Mouse (Mus musculus) kidney, postnatal 0 days (tissue): ENCODE data around the gene Slc25a23. TPM values are rescaled to one million over a fixed set of nuclear protein-coding genes. Genes with fewer than 3 reads are reported as not detected.

Experiments used
- ATAC-seq: fragments of 200-750 bp; cut with Nextera tagmentation; replicated peaks from 2 replicates; pipeline ENCODE4 v1.8.0; 2017; ENCODE audit warnings: low read depth, moderate number of reproducible peaks, moderate TSS enrichment, moderate library complexity; ENCODE audit not compliant: low FRiP score
- DNase-seq: peaks from one replicate; pipeline ENCODE4 v3.0.0-alpha.2; 2016; ENCODE audit warnings: low spot score
- H3K27ac ChIP-seq: fragments of 300-500 bp; sonication (generic); 2 replicates; pipeline ENCODE4 v1.5.1; 2014; ENCODE audit warnings: mild to moderate bottlenecking
- H3K27me3 ChIP-seq: fragments of 300-500 bp; sonication (generic); 2 replicates; pipeline ENCODE4 v1.6.1; 2014; ENCODE audit warnings: low read length, mixed read lengths; ENCODE audit not compliant: insufficient read depth
- H3K36me3 ChIP-seq: fragments of 300-500 bp; sonication (generic); 2 replicates; pipeline ENCODE4 v1.6.1; 2014; ENCODE audit warnings: low read length, mixed read lengths; ENCODE audit not compliant: insufficient read depth
- H3K4me1 ChIP-seq: fragments of 300-500 bp; sonication (generic); replicated peaks from 2 replicates; pipeline ENCODE4 v1.6.1; 2014; ENCODE audit warnings: antibody characterized with exemption, low read length, mixed read lengths; ENCODE audit not compliant: insufficient read depth
- H3K4me2 ChIP-seq: fragments of 300-500 bp; sonication (generic); 2 replicates; pipeline ENCODE4 v1.6.1; 2014; ENCODE audit warnings: mild to moderate bottlenecking, low read length, moderate library complexity, mixed read lengths
- H3K4me3 ChIP-seq: fragments of 300-500 bp; sonication (generic); replicated peaks from 2 replicates; pipeline ENCODE4 v1.5.1; 2014; ENCODE audit warnings: low read depth, low read length
- H3K9ac ChIP-seq: fragments of 300-500 bp; sonication (generic); 2 replicates; pipeline ENCODE4 v1.6.1; 2014; ENCODE audit warnings: low read depth, low read length
- H3K9me3 ChIP-seq: fragments of 300-500 bp; sonication (generic); replicated peaks from 2 replicates; pipeline ENCODE4 v1.6.1; 2016; ENCODE audit warnings: low read length, inconsistent platforms, mixed read lengths
- CTCF ChIP-seq: IDR thresholded peaks from 2 replicates; pipeline ENCODE4 v1.5.1; 2016; ENCODE audit warnings: antibody characterized with exemption, low read depth, mild to moderate bottlenecking, moderate library complexity
- WGBS: fragments of 180-500 bp; shearing (Covaris S2); extraction: QIAGEN DNeasy Blood & Tissue Kit; methylation state at CpG from one replicate; pipeline ENCODE4 v1.1.7; 2014; 5-methylcytosine and 5-hydroxymethylcytosine counted together
- polyA plus RNA-seq: library from polyadenylated mRNA; unstranded; fragments of >200 nt; fragmentation: Nextera tagmentation; extraction: Ambion mirVana; gene quantifications from 2 replicates; pipeline ENCODE4 v1.2.1, GENCODE M21; 2015

Slc25a23 gene
- polyA plus RNA-seq, 1 experiment from 2014 or later, result 10.7 TPM

- TF ChIP-seq CTCF, result no peak
- H3K4me2 ChIP-seq, result no peak overlapping the region
- H3K9me3 ChIP-seq, result no peaks in the 10 kb centered on the region
- no peaks in the 10 kb centered on the region for H3K27me3 ChIP-seq
- H3K4me1 ChIP-seq, result no peaks in the 10 kb centered on the region
- 90% methylated on average over 3 of the region's 3 CpGs for WGBS
- H3K4me3 ChIP-seq, result no peak overlapping the region
- DNase-seq, result no peak
- H3K36me3 ChIP-seq, result peaks cover 11% of the 10 kb centered on the region
- H3K27ac ChIP-seq, result no peak overlapping the region
- no peak overlapping the region for H3K9ac ChIP-seq
- no peak for ATAC-seq
Measured at GRCm38 (mm10) chr17:57048816-57049215, 10.8 kb downstream of the Slc25a23 start.

DNA sequence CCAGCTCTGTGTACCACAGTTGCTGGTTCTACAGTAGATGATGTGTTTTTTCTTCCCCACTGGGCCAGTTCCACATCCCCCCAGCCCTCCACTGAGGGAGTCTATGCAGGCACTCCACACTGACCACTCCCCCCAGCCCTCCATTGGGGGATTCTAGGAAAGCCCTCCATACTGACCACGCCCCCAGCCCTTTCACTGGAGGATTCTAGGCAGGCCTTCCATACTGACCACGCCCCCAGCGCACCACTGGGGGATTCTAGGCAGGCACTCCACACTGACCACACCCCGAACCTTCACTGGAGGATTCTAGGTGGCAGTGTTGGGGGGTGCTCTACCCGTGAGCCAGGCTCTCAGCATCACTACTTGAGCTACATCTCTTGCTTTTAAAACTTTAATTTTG lies 12.3 kb downstream of the Slc25a23 start:
- Histone ChIP-seq H3K4me2 (no peak overlapping the region), H3K27me3 (no peaks in the 10 kb centered on the region), H3K4me3 (no peak overlapping the region), H3K9ac (no peak overlapping the region), H3K9me3 (no peaks in the 10 kb centered on the region), H3K36me3 (peaks cover 5% of the 10 kb centered on the region), H3K27ac (no peak overlapping the region), H3K4me1 (no peaks in the 10 kb centered on the region)
- WGBS, result 51% methylated on average over 5 of the region's 5 CpGs
- no peak for DNase-seq
- no peak for TF ChIP-seq CTCF
- ATAC-seq, result peak; percentile 25

DNA sequence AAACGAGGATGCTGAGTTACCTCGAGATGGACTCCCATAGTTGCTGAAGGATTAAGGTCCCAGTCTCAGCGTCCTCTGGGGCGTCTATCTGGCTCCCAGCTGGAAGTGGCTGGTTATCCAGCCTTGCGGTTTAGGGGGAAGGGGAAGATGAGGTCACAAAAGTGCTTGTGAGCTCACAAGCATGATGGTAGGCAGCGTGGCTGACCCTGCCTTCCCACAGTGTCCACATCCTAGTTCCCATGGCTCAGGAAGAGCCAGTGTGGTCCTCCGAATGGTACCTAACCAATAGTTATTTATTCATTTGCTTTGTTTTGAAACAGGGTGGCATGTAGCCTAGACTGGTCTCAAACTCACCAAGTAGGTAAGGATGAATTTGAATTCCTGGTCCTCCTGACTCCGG lies 18.1 kb downstream of the Slc25a23 start, which contains the start of gene Slc25a41:
TSS of gene Slc25a41 (minus strand) at position 101 of the 400 bp plus-strand sequence.
- Histone ChIP-seq H3K9me3 (no peaks in the 10 kb centered on the region), H3K4me3 (no peak within 1 kb of the TSS), H3K4me1 (no peaks in the 10 kb centered on the region), H3K36me3 (no peaks in the 10 kb centered on the region), H3K27me3 (no peaks in the 10 kb centered on the region), H3K4me2 (no peak within 1 kb of the TSS), H3K9ac (no peak within 1 kb of the TSS), H3K27ac (no peak within 1 kb of the TSS)
- no peak for TF ChIP-seq CTCF
- DNase-seq (no peak), ATAC-seq (no peak)
- WGBS, result 82% methylated on average over 8 of the region's 8 CpGs

DNA sequence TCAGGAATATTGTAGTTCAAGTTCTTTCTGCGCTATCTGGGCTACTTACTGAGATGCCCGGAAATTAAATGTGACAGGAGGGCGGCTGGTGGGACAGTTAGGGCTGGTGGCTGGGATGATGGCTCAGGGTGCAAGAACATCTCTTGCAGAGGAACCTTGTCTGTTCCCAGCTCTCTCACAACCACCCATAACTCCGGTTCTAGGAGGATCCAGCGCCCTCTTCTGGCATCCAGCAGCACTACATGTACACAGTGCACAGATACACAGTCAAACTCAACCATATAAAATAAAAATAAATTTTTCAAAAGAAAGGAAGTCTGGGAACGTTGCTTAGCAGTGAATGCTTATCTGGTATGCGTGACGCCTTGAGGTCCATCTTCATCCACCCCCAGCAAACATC lies 20.7 kb downstream of the Slc25a23 start:
- no peak for DNase-seq
- no peak overlapping the region for H3K4me3 ChIP-seq
- H3K27me3 ChIP-seq, result no peaks in the 10 kb centered on the region
- ATAC-seq, result no peak
- no peaks in the 10 kb centered on the region for H3K9me3 ChIP-seq
- H3K4me1 ChIP-seq, result no peaks in the 10 kb centered on the region
- WGBS, result 51% methylated on average over 8 of the region's 8 CpGs
- no peak overlapping the region for H3K9ac ChIP-seq
- TF ChIP-seq CTCF, result peak; percentile 43; the same call in 1 of the 2 replicates
- no peak overlapping the region for H3K27ac ChIP-seq
- H3K4me2 ChIP-seq, result no peak overlapping the region
- H3K36me3 ChIP-seq, result no peaks in the 10 kb centered on the region

GRCm38 (mm10) chr17:57032854-57033253 lies 26.8 kb downstream of the Slc25a23 start:
- WGBS, result 84% methylated on average over 4 of the region's 4 CpGs
- peaks cover 3% of the 10 kb centered on the region; the same call in 1 of the 2 replicates for H3K36me3 ChIP-seq
- H3K27ac ChIP-seq, result no peak overlapping the region; the same call in 1 of the 2 replicates
- no peak overlapping the region for H3K9ac ChIP-seq
- no peak for TF ChIP-seq CTCF
- H3K27me3 ChIP-seq, result no peaks in the 10 kb centered on the region
- H3K9me3 ChIP-seq, result no peaks in the 10 kb centered on the region
- no peak overlapping the region for H3K4me2 ChIP-seq
- peaks cover 13% of the 10 kb centered on the region; the same call in 1 of the 2 replicates for H3K4me1 ChIP-seq
- no peak for ATAC-seq
- H3K4me3 ChIP-seq, result no peak overlapping the region
- DNase-seq, result no peak

GRCm38 (mm10) chr17:57031661-57032420 lies 27.8 kb downstream of the Slc25a23 start:
- Histone ChIP-seq H3K9ac (peak overlapping the region; percentile 49; the same call in 1 of the 2 replicates), H3K4me3 (peak overlapping the region; percentile 22), H3K27me3 (no peaks in the 10 kb centered on the region), H3K4me1 (peaks cover 13% of the 10 kb centered on the region; the same call in 1 of the 2 replicates), H3K9me3 (no peaks in the 10 kb centered on the region), H3K27ac (peak overlapping the region; percentile 76), H3K4me2 (peak overlapping the region; percentile 46), H3K36me3 (peaks cover 14% of the 10 kb centered on the region; the same call in 1 of the 2 replicates)
- peak; percentile 100 for DNase-seq
- ATAC-seq, result peak; percentile 98
- peak; percentile 16; the same call in 1 of the 2 replicates for TF ChIP-seq CTCF
- WGBS, result under 1% methylated on average over 38 of the region's 38 CpGs
